Mouse (Mus musculus) limb, embryonic 14.5 days (tissue): ENCODE measurements at regions not wholly inside any gene's neighbourhood (a gene's known extent, or its start where the extent isn't known, plus 50 kb on each side); places are given as distances from the start of the nearest gene placed in this dataset.
"Not testable (repeated sequence)": the region's sequence is repeated elsewhere in the genome, so short reads cannot be mapped to it uniquely, and the experiment has no call there.

Source experiments
- ATAC-seq: fragments of 200-750 bp; cut with Nextera tagmentation; 2 replicates; pipeline ENCODE4 v1.8.0; 2017; ENCODE audit warnings: low read depth, moderate number of reproducible peaks, moderate TSS enrichment; ENCODE audit not compliant: low FRiP score
- DNase-seq: peaks from one replicate; pipeline ENCODE4 v3.0.0-alpha.2; 2015; ENCODE audit warnings: low spot score
- H3K27ac ChIP-seq: fragments of 300-500 bp; sonication (generic); replicated peaks from 2 replicates; pipeline ENCODE4 v1.5.1; 2014; ENCODE audit warnings: low read depth, mild to moderate bottlenecking, low read length, moderate library complexity, mixed read lengths
- H3K27me3 ChIP-seq: fragments of 300-500 bp; sonication (generic); 2 replicates; pipeline ENCODE4 v1.6.1; 2014; ENCODE audit warnings: low read length, mixed read lengths; ENCODE audit not compliant: control insufficient read depth, insufficient read depth
- H3K36me3 ChIP-seq: fragments of 300-500 bp; sonication (generic); 2 replicates; pipeline ENCODE4 v1.6.1; 2014; ENCODE audit warnings: mild to moderate bottlenecking, low read length, moderate library complexity, mixed read lengths; ENCODE audit not compliant: control insufficient read depth, insufficient read depth
- H3K4me1 ChIP-seq: fragments of 300-500 bp; sonication (generic); 2 replicates; pipeline ENCODE4 v1.6.1; 2014; ENCODE audit warnings: antibody characterized with exemption, low read length, mixed read lengths; ENCODE audit not compliant: control insufficient read depth, insufficient read depth
- H3K4me2 ChIP-seq: fragments of 300-500 bp; sonication (generic); replicated peaks from 2 replicates; pipeline ENCODE4 v1.6.1; 2014; ENCODE audit warnings: low read depth, mild to moderate bottlenecking, low read length, moderate library complexity; ENCODE audit not compliant: severe bottlenecking
- H3K4me3 ChIP-seq: fragments of 300-500 bp; sonication (generic); replicated peaks from 2 replicates; pipeline ENCODE4 v1.5.1; 2014; ENCODE audit warnings: low read length
- H3K9ac ChIP-seq: fragments of 300-500 bp; sonication (generic); 2 replicates; pipeline ENCODE4 v1.6.1; 2014; ENCODE audit warnings: mild to moderate bottlenecking, low read depth, low read length, moderate library complexity; ENCODE audit not compliant: severe bottlenecking
- H3K9me3 ChIP-seq: fragments of 300-500 bp; sonication (generic); 2 replicates; pipeline ENCODE4 v1.6.1; 2016; ENCODE audit warnings: low read length; ENCODE audit not compliant: control insufficient read depth
- POLR2A ChIP-seq: fragments of 200-500 bp; IDR thresholded peaks from 2 replicates; pipeline ENCODE4 v1.8.0; 2012; ENCODE audit warnings: inconsistent platforms, mild to moderate bottlenecking, moderate library complexity, borderline replicate concordance; ENCODE audit not compliant: insufficient read depth, insufficient read length; ENCODE audit errors: extremely low read depth
- WGBS: fragments of 180-500 bp; shearing (Covaris S2); extraction: QIAGEN DNeasy Blood & Tissue Kit; methylation state at CpG from one replicate; pipeline ENCODE4 v1.1.7; 2014; 5-methylcytosine and 5-hydroxymethylcytosine counted together

- WGBS: 64% methylated on average over 5 of the region's 5 CpGs
- Histone ChIP-seq H3K4me1 (peaks cover 6% of the 10 kb centered on the region; the same call in 1 of the 2 replicates), H3K4me2 (no peak overlapping the region), H3K9ac (no peak overlapping the region), H3K27me3 (no peaks in the 10 kb centered on the region), H3K36me3 (no peaks in the 10 kb centered on the region), H3K9me3 (no peaks in the 10 kb centered on the region), H3K27ac (no peak overlapping the region), H3K4me3 (no peak overlapping the region)
- no peak for DNase-seq
- TF ChIP-seq POLR2A: no peak
- no peak for ATAC-seq
Measured at GRCm38 (mm10) chr13:32435136-32435535, 96.6 kb upstream of the Gmds start.

- DNase-seq: peak; percentile 74
- H3K9me3 ChIP-seq: no peaks in the 10 kb centered on the region
Measured at GRCm38 (mm10) chr13:32428482-32428881, 89.9 kb upstream of the Gmds start.

GRCm38 (mm10) chr13:32426906-32427305, 88.4 kb upstream of the Gmds start:
- H3K4me1 ChIP-seq: peaks cover 22% of the 10 kb centered on the region
- H3K4me2 ChIP-seq: no peak overlapping the region
- no peaks in the 10 kb centered on the region for H3K36me3 ChIP-seq
- no peaks in the 10 kb centered on the region for H3K27me3 ChIP-seq
- H3K4me3 ChIP-seq: no peak overlapping the region
- no peak for DNase-seq
- no peaks in the 10 kb centered on the region for H3K9me3 ChIP-seq
- WGBS: 59% methylated on average over 13 of the region's 13 CpGs
- H3K27ac ChIP-seq: no peak overlapping the region
- TF ChIP-seq POLR2A: no peak
- ATAC-seq: no peak
- H3K9ac ChIP-seq: no peak overlapping the region

More at GRCm38 (mm10) chr13:32428482-32428881, 89.9 kb upstream of the Gmds start:
- no peak overlapping the region for H3K4me2 ChIP-seq
- TF ChIP-seq POLR2A: no peak
- no peak overlapping the region for H3K9ac ChIP-seq
- 18% methylated on average over 3 of the region's 3 CpGs for WGBS
- ATAC-seq: peak; percentile 74
- no peaks in the 10 kb centered on the region for H3K27me3 ChIP-seq
- no peak overlapping the region for H3K4me3 ChIP-seq
- peaks cover 22% of the 10 kb centered on the region for H3K4me1 ChIP-seq
- H3K27ac ChIP-seq: peak overlapping the region; percentile 43; the same call in 1 of the 2 replicates
- no peaks in the 10 kb centered on the region for H3K36me3 ChIP-seq

DNA sequence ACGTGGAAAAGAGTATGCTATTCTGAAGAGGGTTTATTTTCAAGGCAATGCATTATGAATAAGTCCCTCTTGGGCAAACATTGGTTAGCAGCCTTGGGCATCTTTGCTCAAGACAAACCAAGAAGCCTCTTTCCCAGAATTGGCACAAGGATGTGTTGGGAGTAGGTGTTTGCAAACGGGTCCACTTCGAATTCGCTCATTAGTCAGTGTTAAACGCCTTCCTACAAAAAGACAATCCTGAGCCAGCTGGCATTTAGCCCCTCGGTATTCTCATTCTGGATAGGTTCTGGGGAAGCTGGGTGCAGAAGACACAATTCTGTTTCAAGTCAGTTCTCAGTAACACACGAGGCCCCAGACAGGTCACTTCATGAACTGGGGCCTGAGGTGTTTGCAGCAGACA, 87.7 kb upstream of the Gmds start:
- Histone ChIP-seq H3K27me3 (no peaks in the 10 kb centered on the region), H3K9ac (no peak overlapping the region), H3K4me2 (no peak overlapping the region), H3K4me3 (no peak overlapping the region), H3K36me3 (no peaks in the 10 kb centered on the region), H3K27ac (no peak overlapping the region), H3K9me3 (no peaks in the 10 kb centered on the region), H3K4me1 (peaks cover 22% of the 10 kb centered on the region)
- WGBS: 70% methylated on average over 7 of the region's 7 CpGs
- ATAC-seq: no peak
- no peak for DNase-seq
- TF ChIP-seq POLR2A: no peak

- H3K9me3 ChIP-seq, H3K4me3 ChIP-seq, H3K9ac ChIP-seq, H3K27me3 ChIP-seq, H3K27ac ChIP-seq, ATAC-seq, H3K36me3 ChIP-seq, DNase-seq, H3K4me2 ChIP-seq: not testable (repeated sequence)
- 86% methylated on average over 9 of the region's 9 CpGs for WGBS
- peaks cover 22% of the 10 kb centered on the region for H3K4me1 ChIP-seq
Measured at GRCm38 (mm10) chr13:32424543-32424942, 86.0 kb upstream of the Gmds start.

GRCm38 (mm10) chr13:32422485-32422884, 83.9 kb upstream of the Gmds start:
- 54% methylated on average over 2 of the region's 2 CpGs for WGBS
- H3K4me2 ChIP-seq: no peak overlapping the region
- H3K27me3 ChIP-seq: no peaks in the 10 kb centered on the region
- no peaks in the 10 kb centered on the region for H3K36me3 ChIP-seq
- H3K4me1 ChIP-seq: peaks cover 11% of the 10 kb centered on the region; the same call in 1 of the 2 replicates
- DNase-seq (no peak), ATAC-seq (no peak)
- no peak overlapping the region for H3K4me3 ChIP-seq
- H3K27ac ChIP-seq: no peak overlapping the region
- no peak for TF ChIP-seq POLR2A
- no peaks in the 10 kb centered on the region for H3K9me3 ChIP-seq
- no peak overlapping the region for H3K9ac ChIP-seq
